In the genomic region with DNA sequence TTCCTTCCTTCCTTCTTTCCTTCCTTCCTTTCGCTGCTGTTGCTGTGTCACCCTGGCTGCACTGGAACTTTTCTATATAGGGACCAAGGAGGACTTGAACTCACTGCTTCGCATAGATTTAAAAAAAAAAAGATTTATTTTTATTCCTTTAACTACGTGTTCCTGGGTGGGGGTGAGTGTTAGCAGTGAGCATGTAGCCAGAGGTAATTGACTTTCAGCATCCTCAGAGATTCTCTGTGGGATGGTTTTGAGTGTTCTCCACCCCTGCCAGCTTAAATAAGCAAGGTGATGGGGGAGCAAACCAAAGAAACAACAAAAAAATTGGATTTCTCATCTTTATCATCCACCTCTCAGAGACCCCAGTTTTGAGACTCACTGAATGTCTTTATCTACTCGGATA, we compare ENCODE assay signal across 8 mouse cellular contexts. TPM values are rescaled to one million over a fixed set of nuclear protein-coding genes. Genes with fewer than 3 reads are reported as not detected.
DNase-seq lines count a peak whose midpoint lies in the region; ATAC-seq and TF ChIP-seq lines count a peak whose summit lies in the region.

No protein-coding gene starts in this region.

- H3K36me3 ChIP-seq in neural tube, embryonic 11.5 days (ENCODE audit: control insufficient read depth, insufficient read depth, low read length) = peaks cover 9% of the 10 kb centered on the region; the same call in 1 of the 2 replicates
- H3K36me3 ChIP-seq in limb, embryonic 15.5 days = peaks cover 14% of the 10 kb centered on the region
- 0 out of 2 replicates have a peak, but pooled peaks cover 2% of the 10 kb centered on the region for H3K36me3 ChIP-seq in stomach, embryonic 16.5 days (ENCODE audit: control insufficient read depth, insufficient read depth, low read length)

- ATAC-seq in neural tube, embryonic 11.5 days (ENCODE audit: insufficient read depth, low FRiP score, low TSS enrichment) = no peak
- no peak for ATAC-seq in limb, embryonic 15.5 days (ENCODE audit: insufficient number of reproducible peaks, low FRiP score, low TSS enrichment, low read depth)
- ATAC-seq in stomach, embryonic 16.5 days (ENCODE audit: insufficient read depth, low FRiP score) = no peak

- no peak overlapping the region for H3K9ac ChIP-seq in neural tube, embryonic 11.5 days (ENCODE audit: low read length)
- H3K9ac ChIP-seq in limb, embryonic 15.5 days = no peak overlapping the region
- peak overlapping the region; percentile 96; the same call in 1 of the 2 replicates for H3K9ac ChIP-seq in stomach, embryonic 16.5 days (ENCODE audit: low read length)

- no peak for TF ChIP-seq CTCF in cerebellum, adult 2 months (IDR thresholded peaks at IDR 0.05; ENCODE audit: borderline replicate concordance, insufficient read depth, low read depth, low read length)

- H3K27ac ChIP-seq in cerebellum, adult 2 months (ENCODE audit: insufficient read depth, low read length) = no peak overlapping the region
- H3K27ac ChIP-seq in neural tube, embryonic 11.5 days (ENCODE audit: low read depth, low read length) = peak overlapping the region; percentile 23; the same call in 1 of the 2 replicates
- H3K27ac ChIP-seq in limb, embryonic 15.5 days = peak overlapping the region; percentile 93
- H3K27ac ChIP-seq in stomach, embryonic 16.5 days (ENCODE audit: low read length) = no peak overlapping the region; the same call in 1 of the 2 replicates

- TF ChIP-seq POLR2A in cerebellum, adult 2 months (IDR thresholded peaks at IDR 0.05; ENCODE audit: borderline replicate concordance, insufficient read depth, low read length) = no peak

- no peaks in the 10 kb centered on the region for H3K9me3 ChIP-seq in neural tube, embryonic 11.5 days (ENCODE audit: control insufficient read depth, low read length)
- H3K9me3 ChIP-seq in limb, embryonic 15.5 days = no peaks in the 10 kb centered on the region
- H3K9me3 ChIP-seq in stomach, embryonic 16.5 days (replicated peaks; ENCODE audit: control insufficient read depth, low read length) = no peaks in the 10 kb centered on the region

- DNase-seq in cerebellum, adult 9-10 months = peak; percentile 55
- no peak for DNase-seq in cerebellum, adult 2 months
- peak; percentile 4 for DNase-seq in neural tube, embryonic 11.5 days (ENCODE audit: low spot score)
- no peak for DNase-seq in neural tube, embryonic 10.5 days (ENCODE audit: extremely low spot score, low spot score)
- DNase-seq in adrenal gland, postnatal 4 days (ENCODE audit: low spot score in 2 of 2) = no peak
- no peak for DNase-seq in urinary bladder, postnatal 4 days (ENCODE audit: low spot score in 2 of 2)

- no peak overlapping the region for H3K4me3 ChIP-seq in cerebellum, adult 2 months (replicated peaks; ENCODE audit: insufficient read depth, low read depth, low read length)
- H3K4me3 ChIP-seq in neural tube, embryonic 11.5 days (ENCODE audit: low read depth, low read length) = peak overlapping the region; percentile 98
- peak overlapping the region; percentile 93 for H3K4me3 ChIP-seq in limb, embryonic 15.5 days
- H3K4me3 ChIP-seq in stomach, embryonic 16.5 days (replicated peaks; ENCODE audit: low read length) = peak overlapping the region; percentile 79

- H3K4me2 ChIP-seq in neural tube, embryonic 11.5 days (ENCODE audit: low read depth) = peak overlapping the region; percentile 25; the same call in 1 of the 2 replicates
- H3K4me2 ChIP-seq in limb, embryonic 15.5 days = peak overlapping the region; percentile 43
- peak overlapping the region; percentile 55 for H3K4me2 ChIP-seq in stomach, embryonic 16.5 days (ENCODE audit: low read depth, low read length)

- H3K4me1 ChIP-seq in cerebellum, adult 2 months (ENCODE audit: control insufficient read depth, insufficient read depth, low read length) = no peaks in the 10 kb centered on the region; the same call in 1 of the 2 replicates
- peaks cover 5% of the 10 kb centered on the region; the same call in 1 of the 2 replicates for H3K4me1 ChIP-seq in neural tube, embryonic 11.5 days (ENCODE audit: control insufficient read depth, insufficient read depth, low read length)
- H3K4me1 ChIP-seq in limb, embryonic 15.5 days = peaks cover 20% of the 10 kb centered on the region
- peaks cover 20% of the 10 kb centered on the region for H3K4me1 ChIP-seq in stomach, embryonic 16.5 days (ENCODE audit: control insufficient read depth, insufficient read depth, low read length)

- 75% methylated on average over 4 of the region's 4 CpGs for WGBS in cerebellum, adult 2 months
- WGBS in neural tube, embryonic 11.5 days = 79% methylated on average over 4 of the region's 4 CpGs
- 73% methylated on average over 4 of the region's 4 CpGs for WGBS in limb, embryonic 15.5 days
- 79% methylated on average over 4 of the region's 4 CpGs for WGBS in stomach, embryonic 16.5 days

- no peaks in the 10 kb centered on the region for H3K27me3 ChIP-seq in cerebellum, adult 2 months (ENCODE audit: control insufficient read depth, insufficient read depth, low read length)
- H3K27me3 ChIP-seq in neural tube, embryonic 11.5 days (ENCODE audit: control insufficient read depth, insufficient read depth, low read length) = no peaks in the 10 kb centered on the region
- no peaks in the 10 kb centered on the region for H3K27me3 ChIP-seq in limb, embryonic 15.5 days
- no peaks in the 10 kb centered on the region for H3K27me3 ChIP-seq in stomach, embryonic 16.5 days (ENCODE audit: control insufficient read depth, insufficient read depth, low read length)

RNA-seq across cellular contexts. Expression of gene Tmed2, which starts 0.6 kb away (rescaled TPM):
- polyA plus RNA-seq in cerebellum, adult 2 months (2012; rRNA removed) = 120 and 124 TPM in 2 replicates
- 480 and 486 TPM in 2 replicates for polyA plus RNA-seq in neural tube, embryonic 11.5 days (2014; fragmentation: Nextera tagmentation; extraction: Ambion mirVana)
- 659 and 666 TPM in 2 replicates for polyA plus RNA-seq in limb, embryonic 15.5 days (2015; fragmentation: Nextera tagmentation; extraction: Ambion mirVana)
- polyA plus RNA-seq in stomach, embryonic 16.5 days (2015; fragmentation: Nextera tagmentation; extraction: Ambion mirVana) = 641 and 673 TPM in 2 replicates
- 100 to 1,000 TPM; 199 to 213 TPM for total RNA-seq in adrenal gland, postnatal 4 days (2021)

RNA-seq across cellular contexts. Expression of gene Rilpl1, which starts 8.7 kb away (rescaled TPM):
- 20.2 and 22.7 TPM in 2 replicates for polyA plus RNA-seq in cerebellum, adult 2 months (2012; rRNA removed)
- polyA plus RNA-seq in neural tube, embryonic 11.5 days (2014; fragmentation: Nextera tagmentation; extraction: Ambion mirVana) = 21.3 and 23.2 TPM in 2 replicates
- polyA plus RNA-seq in limb, embryonic 15.5 days (2015; fragmentation: Nextera tagmentation; extraction: Ambion mirVana) = 23.7 and 25.2 TPM in 2 replicates
- 8.9 and 11.0 TPM in 2 replicates for polyA plus RNA-seq in stomach, embryonic 16.5 days (2015; fragmentation: Nextera tagmentation; extraction: Ambion mirVana)
- 10 to 100 TPM; 23.0 TPM for total RNA-seq in adrenal gland, postnatal 4 days (2021)

RNA-seq across cellular contexts. Expression of gene Ddx55, which starts 12.8 kb away (rescaled TPM):
- 37.9 and 41.6 TPM in 2 replicates for polyA plus RNA-seq in cerebellum, adult 2 months (2012; rRNA removed)
- 14.6 and 18.4 TPM in 2 replicates for polyA plus RNA-seq in neural tube, embryonic 11.5 days (2014; fragmentation: Nextera tagmentation; extraction: Ambion mirVana)
- polyA plus RNA-seq in limb, embryonic 15.5 days (2015; fragmentation: Nextera tagmentation; extraction: Ambion mirVana) = 14.1 and 15.7 TPM in 2 replicates
- polyA plus RNA-seq in stomach, embryonic 16.5 days (2015; fragmentation: Nextera tagmentation; extraction: Ambion mirVana) = 12.5 and 15.1 TPM in 2 replicates
- 10 to 100 TPM; 16.1 to 16.8 TPM for total RNA-seq in adrenal gland, postnatal 4 days (2021)

RNA-seq across cellular contexts. Expression of gene Eif2b1, which starts 39.0 kb away (rescaled TPM):
- 36.7 and 38.4 TPM in 2 replicates for polyA plus RNA-seq in cerebellum, adult 2 months (2012; rRNA removed)
- polyA plus RNA-seq in neural tube, embryonic 11.5 days (2014; fragmentation: Nextera tagmentation; extraction: Ambion mirVana) = 81.0 and 94.5 TPM in 2 replicates
- polyA plus RNA-seq in limb, embryonic 15.5 days (2015; fragmentation: Nextera tagmentation; extraction: Ambion mirVana) = 68.1 and 71.3 TPM in 2 replicates
- polyA plus RNA-seq in stomach, embryonic 16.5 days (2015; fragmentation: Nextera tagmentation; extraction: Ambion mirVana) = 71.5 and 74.6 TPM in 2 replicates
- total RNA-seq in adrenal gland, postnatal 4 days (2021) = 10 to 100 TPM; 54.2 to 58.5 TPM

RNA-seq across cellular contexts. Expression of gene Gtf2h3, which starts 39.0 kb away (rescaled TPM):
- polyA plus RNA-seq in cerebellum, adult 2 months (2012; rRNA removed) = 46.0 and 46.1 TPM in 2 replicates
- 73.3 and 83.0 TPM in 2 replicates for polyA plus RNA-seq in neural tube, embryonic 11.5 days (2014; fragmentation: Nextera tagmentation; extraction: Ambion mirVana)
- 57.0 and 57.1 TPM in 2 replicates for polyA plus RNA-seq in limb, embryonic 15.5 days (2015; fragmentation: Nextera tagmentation; extraction: Ambion mirVana)
- polyA plus RNA-seq in stomach, embryonic 16.5 days (2015; fragmentation: Nextera tagmentation; extraction: Ambion mirVana) = 51.2 and 52.2 TPM in 2 replicates
- 10 to 100 TPM; 43.2 to 45.5 TPM for total RNA-seq in adrenal gland, postnatal 4 days (2021)

Comparison
In these comparisons a context has a peak if more than half of its experiments do, and no peak if none do; other contexts are left out.
1. DNase-seq: peak in cerebellum, adult 9-10 months (single experiment) and neural tube, embryonic 11.5 days (single experiment); none in cerebellum, adult 2 months (0 of 2), neural tube, embryonic 10.5 days (single experiment), adrenal gland, postnatal 4 days (0 of 2) and urinary bladder, postnatal 4 days (0 of 2).
2. H3K27ac ChIP-seq: peak in neural tube, embryonic 11.5 days (single experiment) and limb, embryonic 15.5 days (single experiment); none in cerebellum, adult 2 months (single experiment) and stomach, embryonic 16.5 days (single experiment).
3. Peak in every context shown above with its lines, with median percentiles within 50 percentile points of each other: H3K4me2 ChIP-seq.